Mouse (Mus musculus): ENCODE measurements around the gene Nrg3. TPM values are rescaled to one million over a fixed set of nuclear protein-coding genes. Genes with fewer than 3 reads are reported as not detected.

Nrg3 gene
- polyA plus RNA-seq, 1 experiment from 2014 or later = 5.5 TPM

DNA sequence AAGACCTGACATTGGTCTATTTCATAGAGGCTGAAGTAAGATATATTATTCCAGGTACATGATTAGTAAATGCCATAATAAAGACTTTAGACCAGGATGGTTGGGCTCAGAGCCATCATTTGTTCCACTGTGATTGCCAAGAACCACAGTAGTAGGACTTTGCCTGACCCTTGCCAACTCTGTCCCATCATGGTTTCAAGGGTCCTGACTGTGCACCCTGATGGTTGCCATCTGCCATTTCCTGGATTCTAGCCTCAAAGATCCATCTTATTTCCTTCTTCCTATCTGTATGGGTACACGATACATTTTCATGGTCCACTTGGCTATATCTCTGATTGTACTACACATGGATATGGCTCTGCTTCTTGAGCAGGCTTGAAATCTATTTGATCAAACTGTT lies 625.3 kb downstream of the Nrg3 start:
- Histone ChIP-seq H3K9ac (no peak overlapping the region), H3K4me1 (no peaks in the 10 kb centered on the region), H3K9me3 (no peaks in the 10 kb centered on the region), H3K27ac (no peak overlapping the region), H3K27me3 (replicated peaks) (no peaks in the 10 kb centered on the region), H3K4me2 (replicated peaks) (no peak overlapping the region), H3K36me3 (no peaks in the 10 kb centered on the region), H3K4me3 (no peak overlapping the region)
- 100% methylated on average over 1 of the region's 1 CpGs for WGBS
- no peak for ATAC-seq (ENCODE audit: low FRiP score, low read depth)

- no peaks in the 10 kb centered on the region for H3K9me3 ChIP-seq
- no peaks in the 10 kb centered on the region for H3K4me1 ChIP-seq
- ATAC-seq (ENCODE audit: low FRiP score, low read depth) = no peak
- no peak overlapping the region for H3K4me2 ChIP-seq (replicated peaks)
- no peaks in the 10 kb centered on the region for H3K36me3 ChIP-seq
- H3K27me3 ChIP-seq (replicated peaks) = no peaks in the 10 kb centered on the region
- H3K27ac ChIP-seq = no peak overlapping the region
- H3K4me3 ChIP-seq = no peak overlapping the region
- WGBS = 93% methylated on average over 1 of the region's 1 CpGs
- no peak overlapping the region for H3K9ac ChIP-seq
Observed at GRCm38 (mm10) chr14:38847091-38847490, 625.8 kb downstream of the Nrg3 start.

DNA sequence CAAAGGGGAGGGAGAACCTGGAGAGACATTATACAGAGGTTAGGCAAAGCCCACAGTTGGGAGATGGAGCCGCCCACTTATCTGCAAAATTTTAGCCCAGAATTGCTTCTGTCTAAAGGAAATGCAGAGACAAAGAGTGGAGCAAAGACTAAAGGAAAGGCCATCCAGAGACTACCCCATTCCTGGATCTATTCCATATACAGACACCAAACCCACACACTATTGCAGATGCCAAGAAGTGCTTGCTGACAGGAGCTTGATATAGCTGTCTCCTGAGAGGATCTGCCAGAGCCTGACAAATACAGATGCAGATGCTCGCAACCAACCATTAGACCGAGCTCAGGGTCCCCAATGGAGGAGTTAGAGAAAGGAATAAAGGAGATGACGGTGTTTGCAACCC lies 637.9 kb downstream of the Nrg3 start:
- ATAC-seq (ENCODE audit: low FRiP score, low read depth) = no peak
- Histone ChIP-seq H3K27me3 (replicated peaks) (no peaks in the 10 kb centered on the region), H3K4me3 (no peak overlapping the region), H3K9me3 (no peaks in the 10 kb centered on the region), H3K4me2 (replicated peaks) (no peak overlapping the region), H3K36me3 (no peaks in the 10 kb centered on the region), H3K27ac (no peak overlapping the region), H3K9ac (no peak overlapping the region), H3K4me1 (no peaks in the 10 kb centered on the region)
- WGBS = 84% methylated on average over 4 of the region's 4 CpGs

GRCm38 (mm10) chr14:38824891-38825290 lies 648.0 kb downstream of the Nrg3 start:
- Histone ChIP-seq H3K9ac (no peak overlapping the region), H3K4me1 (no peaks in the 10 kb centered on the region), H3K27ac (no peak overlapping the region)

GRCm38 (mm10) chr14:38797027-38797426 lies 675.9 kb downstream of the Nrg3 start:
- Histone ChIP-seq H3K4me1 (no peaks in the 10 kb centered on the region), H3K9me3 (no peaks in the 10 kb centered on the region), H3K36me3 (no peaks in the 10 kb centered on the region), H3K27ac (no peak overlapping the region), H3K4me2 (replicated peaks) (no peak overlapping the region), H3K27me3 (replicated peaks) (no peaks in the 10 kb centered on the region), H3K4me3 (no peak overlapping the region), H3K9ac (no peak overlapping the region)
- 77% methylated on average over 3 of the region's 3 CpGs for WGBS
- ATAC-seq (ENCODE audit: low FRiP score, low read depth) = no peak

More at GRCm38 (mm10) chr14:38824891-38825290, 648.0 kb downstream of the Nrg3 start:
- Histone ChIP-seq H3K4me3 (no peak overlapping the region), H3K36me3 (no peaks in the 10 kb centered on the region), H3K27me3 (replicated peaks) (no peaks in the 10 kb centered on the region), H3K4me2 (replicated peaks) (no peak overlapping the region), H3K9me3 (no peaks in the 10 kb centered on the region)
- 69% methylated on average over 1 of the region's 1 CpGs for WGBS
- ATAC-seq (ENCODE audit: low FRiP score, low read depth) = peak; percentile 76; the same call in 1 of the 2 replicates

GRCm38 (mm10) chr14:38775291-38776116 lies 697.4 kb downstream of the Nrg3 start:
- Histone ChIP-seq H3K4me1 (no peaks in the 10 kb centered on the region), H3K27ac (no peak overlapping the region), H3K4me2 (replicated peaks) (no peak overlapping the region), H3K9ac (no peak overlapping the region), H3K27me3 (replicated peaks) (no peaks in the 10 kb centered on the region), H3K36me3 (no peaks in the 10 kb centered on the region), H3K4me3 (no peak overlapping the region), H3K9me3 (no peaks in the 10 kb centered on the region)
- WGBS = 80% methylated on average over 5 of the region's 5 CpGs
- ATAC-seq (ENCODE audit: low FRiP score, low read depth) = no peak

DNA sequence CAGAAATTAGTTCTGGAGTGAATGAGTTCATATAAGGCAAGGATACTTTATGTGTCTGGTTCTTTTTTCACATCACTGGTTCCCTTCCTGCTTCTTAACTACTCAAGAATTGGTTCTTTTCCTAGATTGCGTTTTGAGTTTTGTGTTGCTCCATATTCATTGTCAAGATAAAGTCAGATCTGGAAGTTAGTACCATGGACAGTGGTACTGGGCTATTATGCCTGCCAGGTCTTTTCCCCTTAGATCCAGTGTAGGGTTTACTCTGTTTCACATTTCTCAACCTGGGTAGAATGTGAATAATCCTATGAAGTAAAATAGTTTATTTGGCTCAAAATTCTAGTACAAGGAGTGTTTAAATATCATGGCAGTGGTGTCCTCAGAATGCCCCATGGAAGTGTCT lies 698.1 kb downstream of the Nrg3 start:
- no peaks in the 10 kb centered on the region for H3K27me3 ChIP-seq (replicated peaks)
- ATAC-seq (ENCODE audit: low FRiP score, low read depth) = no peak
- no peak overlapping the region for H3K4me3 ChIP-seq
- no peaks in the 10 kb centered on the region for H3K36me3 ChIP-seq
- H3K27ac ChIP-seq = no peak overlapping the region
- H3K9ac ChIP-seq = no peak overlapping the region
- 83% methylated on average over 1 of the region's 1 CpGs for WGBS
- no peaks in the 10 kb centered on the region for H3K9me3 ChIP-seq
- H3K4me1 ChIP-seq = no peaks in the 10 kb centered on the region
- no peak overlapping the region for H3K4me2 ChIP-seq (replicated peaks)

GRCm38 (mm10) chr14:38730465-38730864 lies 742.4 kb downstream of the Nrg3 start:
- Histone ChIP-seq H3K4me2 (replicated peaks) (no peak overlapping the region), H3K36me3 (no peaks in the 10 kb centered on the region), H3K27ac (no peak overlapping the region), H3K27me3 (replicated peaks) (no peaks in the 10 kb centered on the region), H3K9me3 (no peaks in the 10 kb centered on the region), H3K4me1 (no peaks in the 10 kb centered on the region), H3K4me3 (no peak overlapping the region), H3K9ac (no peak overlapping the region)
- ATAC-seq (ENCODE audit: low FRiP score, low read depth) = no peak

DNA sequence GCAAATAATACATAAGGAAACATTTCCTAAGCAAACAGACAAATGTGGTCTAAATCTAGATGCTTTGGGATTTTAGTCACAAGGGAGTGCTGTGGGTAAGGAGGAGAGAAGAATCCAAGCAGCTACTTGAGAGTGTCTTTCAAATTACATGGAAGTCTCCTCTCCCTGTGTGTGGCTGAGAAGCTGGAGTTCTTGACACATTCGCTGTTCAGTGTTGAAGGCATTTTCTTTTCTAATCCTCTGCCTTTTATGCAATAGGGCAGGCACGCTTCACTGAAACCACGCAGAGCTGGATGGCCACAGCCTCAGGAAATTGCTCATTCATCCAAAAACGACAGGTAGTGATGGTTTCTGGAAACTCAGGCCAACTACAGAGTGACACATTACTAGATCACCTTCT lies 769.0 kb downstream of the Nrg3 start:
- Histone ChIP-seq H3K36me3 (no peaks in the 10 kb centered on the region), H3K9ac (no peak overlapping the region), H3K27me3 (replicated peaks) (no peaks in the 10 kb centered on the region), H3K4me1 (no peaks in the 10 kb centered on the region), H3K4me3 (no peak overlapping the region), H3K9me3 (no peaks in the 10 kb centered on the region), H3K27ac (no peak overlapping the region), H3K4me2 (replicated peaks) (no peak overlapping the region)
- 51% methylated on average over 4 of the region's 4 CpGs for WGBS
- ATAC-seq (ENCODE audit: low FRiP score, low read depth) = no peak

DNA sequence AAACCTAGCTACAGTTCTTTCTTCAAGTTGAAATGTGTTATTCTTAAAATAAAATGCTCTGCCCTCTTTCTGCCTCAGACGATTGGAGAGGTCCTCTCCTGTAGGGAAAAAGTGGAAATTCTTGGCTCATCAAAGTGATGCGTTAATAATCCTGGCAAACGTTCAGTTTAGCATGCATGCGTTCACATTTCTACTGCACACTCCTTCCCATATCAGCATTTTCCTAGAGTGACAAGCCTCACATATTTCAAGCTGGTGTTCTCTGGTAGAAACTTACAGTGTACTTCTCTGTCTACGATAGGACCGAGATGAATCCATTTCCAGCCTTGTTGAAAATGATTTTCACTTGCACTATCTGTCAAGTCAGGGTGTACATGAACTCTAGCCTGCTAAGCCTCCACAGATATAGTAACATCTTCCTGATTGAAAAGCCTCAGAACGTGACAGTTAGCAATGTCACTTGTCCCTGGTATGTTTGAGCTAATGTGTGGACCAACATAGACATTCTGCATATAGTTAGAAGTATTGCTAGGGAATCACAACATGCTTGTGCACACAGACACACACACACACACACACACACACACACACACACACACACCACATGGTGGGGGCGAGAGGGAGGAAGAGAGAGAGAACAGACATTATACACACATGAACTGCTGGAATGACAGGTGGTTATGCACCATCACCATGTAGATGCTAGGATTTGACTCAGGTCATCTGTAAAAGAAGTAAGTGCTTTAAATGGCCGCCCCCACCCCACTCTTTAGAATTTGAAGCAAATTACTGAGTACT lies 770.1 kb downstream of the Nrg3 start:
- Histone ChIP-seq H3K27ac (no peak overlapping the region), H3K36me3 (no peaks in the 10 kb centered on the region), H3K4me2 (replicated peaks) (no peak overlapping the region), H3K27me3 (replicated peaks) (no peaks in the 10 kb centered on the region), H3K4me1 (no peaks in the 10 kb centered on the region), H3K9ac (no peak overlapping the region), H3K4me3 (no peak overlapping the region), H3K9me3 (no peaks in the 10 kb centered on the region)
- 88% methylated on average over 8 of the region's 9 CpGs for WGBS
- ATAC-seq (ENCODE audit: low FRiP score, low read depth) = no peak

DNA sequence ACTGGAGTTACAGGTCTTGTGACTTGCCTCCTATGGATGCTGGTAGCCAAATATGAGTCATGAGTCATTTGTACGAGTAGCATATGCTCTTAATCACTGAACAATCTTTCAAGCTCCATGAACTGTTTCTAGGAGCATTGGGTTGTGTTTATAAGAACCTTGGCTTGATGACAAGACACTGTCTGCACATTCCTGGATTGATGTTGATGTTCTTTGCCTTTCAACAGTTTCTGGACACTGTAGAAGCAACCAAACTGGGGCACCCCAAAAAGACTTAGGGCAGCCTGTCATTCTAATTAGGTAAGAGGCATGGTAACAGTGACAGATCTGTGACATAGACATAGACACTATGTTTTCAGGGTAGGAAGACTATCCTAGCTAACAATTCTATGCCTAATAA lies 771.5 kb downstream of the Nrg3 start:
- H3K4me2 ChIP-seq (replicated peaks) = no peak overlapping the region
- no peaks in the 10 kb centered on the region for H3K36me3 ChIP-seq
- H3K4me3 ChIP-seq = no peak overlapping the region
- no peak overlapping the region for H3K9ac ChIP-seq
- H3K9me3 ChIP-seq = no peaks in the 10 kb centered on the region
- no peaks in the 10 kb centered on the region for H3K4me1 ChIP-seq
- ATAC-seq (ENCODE audit: low FRiP score, low read depth) = no peak
- H3K27me3 ChIP-seq (replicated peaks) = no peaks in the 10 kb centered on the region
- WGBS = 68% methylated on average over 1 of the region's 1 CpGs
- H3K27ac ChIP-seq = no peak overlapping the region

GRCm38 (mm10) chr14:38700972-38701371 lies 771.9 kb downstream of the Nrg3 start:
- Histone ChIP-seq H3K4me1 (no peaks in the 10 kb centered on the region), H3K9me3 (no peaks in the 10 kb centered on the region), H3K4me2 (replicated peaks) (no peak overlapping the region), H3K27ac (no peak overlapping the region), H3K9ac (no peak overlapping the region), H3K4me3 (no peak overlapping the region), H3K27me3 (replicated peaks) (no peaks in the 10 kb centered on the region), H3K36me3 (no peaks in the 10 kb centered on the region)
- ATAC-seq (ENCODE audit: low FRiP score, low read depth) = no peak
- WGBS = 93% methylated on average over 3 of the region's 3 CpGs

All from neural tube, embryonic 12.5 days (tissue).